Mouse (Mus musculus): ENCODE measurements around the gene 1810009J06Rik. TPM values are rescaled to one million over a fixed set of nuclear protein-coding genes. Genes with fewer than 3 reads are reported as not detected.
"Not testable (repeated sequence)": the region's sequence is repeated elsewhere in the genome, so short reads cannot be mapped to it uniquely, and the experiment has no call there.

1810009J06Rik gene
- polyA plus RNA-seq (2016; fragmentation: Nextera tagmentation; extraction: Ambion mirVana): not detected in 2 replicates

DNA sequence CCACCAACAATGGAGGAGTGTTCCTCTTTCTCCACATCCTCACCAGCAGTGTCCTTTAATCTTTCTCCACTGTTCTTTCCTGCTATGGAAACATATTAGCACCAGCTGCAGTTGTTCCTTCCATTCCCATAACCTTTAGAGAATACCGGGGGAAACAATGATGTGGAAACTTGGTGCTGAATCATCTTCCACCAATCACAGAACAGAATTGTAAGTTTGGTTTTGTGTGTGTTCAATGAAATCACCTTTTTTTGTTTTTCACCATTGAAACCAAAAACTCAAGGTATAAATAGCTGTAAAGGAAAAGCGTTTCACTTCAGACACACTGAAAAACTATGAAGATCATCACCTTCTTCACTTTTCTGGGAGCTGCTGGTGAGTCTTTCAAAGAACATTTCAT, at the start of gene 1810009J06Rik:
Gene 1810009J06Rik (plus strand): TSS at position 301 of the 400 bp plus-strand sequence.
- H3K4me3 ChIP-seq; H3K9me3 ChIP-seq; H3K27me3 ChIP-seq (ENCODE audit: poor library complexity, severe bottlenecking); H3K36me3 ChIP-seq (replicated peaks); H3K4me1 ChIP-seq; DNase-seq (ENCODE audit: extremely low spot score, low spot score); H3K27ac ChIP-seq: not testable (repeated sequence)
- WGBS: 93% methylated on average over 2 of the region's 2 CpGs

DNA sequence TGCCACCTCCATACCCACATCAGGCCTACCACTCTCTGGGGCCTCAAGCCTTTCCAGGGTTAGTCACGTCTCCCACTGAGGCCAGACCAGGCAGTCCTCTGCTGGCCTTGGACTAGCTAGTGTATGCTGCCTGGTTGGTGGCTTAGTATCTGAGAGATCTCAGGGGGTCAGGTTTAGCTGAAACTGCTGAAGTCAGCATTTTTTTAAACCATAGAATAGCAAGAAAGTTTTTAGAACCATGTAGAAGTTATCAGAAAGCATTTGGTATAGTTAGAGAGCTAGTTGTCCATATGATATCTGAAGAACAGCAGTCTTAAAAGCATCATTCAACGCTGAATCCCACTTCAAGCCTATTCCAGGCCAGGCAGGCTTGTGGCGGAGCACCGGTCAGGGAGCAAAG, 44.6 kb upstream of the 1810009J06Rik start:
- Histone ChIP-seq H3K4me3 (no peak overlapping the region), H3K36me3 (replicated peaks) (no peaks in the 10 kb centered on the region), H3K27me3 (ENCODE audit: poor library complexity, severe bottlenecking) (no peaks in the 10 kb centered on the region), H3K27ac (no peak overlapping the region), H3K9me3 (no peaks in the 10 kb centered on the region), H3K4me1 (no peaks in the 10 kb centered on the region)
- no peak for DNase-seq (ENCODE audit: extremely low spot score, low spot score)
- WGBS: 88% methylated on average over 4 of the region's 4 CpGs

DNA sequence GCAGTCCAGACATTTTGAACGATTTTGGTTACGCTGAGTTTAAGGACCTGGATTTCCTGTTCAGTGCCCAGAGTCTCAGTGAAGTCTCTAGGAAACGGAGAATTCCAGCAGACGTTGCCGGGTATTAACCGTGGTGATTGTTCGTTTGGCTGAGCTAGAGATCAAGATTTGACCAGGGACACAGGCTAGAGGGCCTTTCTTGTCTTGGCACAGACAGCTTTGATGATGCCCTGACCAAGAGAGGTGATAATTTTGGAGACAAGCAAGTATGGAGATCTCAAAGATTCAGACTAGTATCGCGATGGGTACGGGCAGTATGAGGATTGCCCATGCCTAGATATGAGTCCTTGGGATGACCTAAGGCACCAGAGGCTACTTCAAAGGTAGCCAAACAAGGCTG, 24.1 kb upstream of the 1810009J06Rik start, which contains the start of gene 1700074P13Rik:
Gene 1700074P13Rik (minus strand): TSS at position 101 of the 400 bp plus-strand sequence.
- no peaks in the 10 kb centered on the region for H3K27me3 ChIP-seq (ENCODE audit: poor library complexity, severe bottlenecking)
- H3K9me3 ChIP-seq: no peaks in the 10 kb centered on the region
- no peaks in the 10 kb centered on the region for H3K36me3 ChIP-seq (replicated peaks)
- no peak for DNase-seq (ENCODE audit: extremely low spot score, low spot score)
- 93% methylated on average over 10 of the region's 10 CpGs for WGBS
- H3K4me3 ChIP-seq: no peak within 1 kb of the TSS
- H3K27ac ChIP-seq: no peak within 1 kb of the TSS
- no peaks in the 10 kb centered on the region for H3K4me1 ChIP-seq

DNA sequence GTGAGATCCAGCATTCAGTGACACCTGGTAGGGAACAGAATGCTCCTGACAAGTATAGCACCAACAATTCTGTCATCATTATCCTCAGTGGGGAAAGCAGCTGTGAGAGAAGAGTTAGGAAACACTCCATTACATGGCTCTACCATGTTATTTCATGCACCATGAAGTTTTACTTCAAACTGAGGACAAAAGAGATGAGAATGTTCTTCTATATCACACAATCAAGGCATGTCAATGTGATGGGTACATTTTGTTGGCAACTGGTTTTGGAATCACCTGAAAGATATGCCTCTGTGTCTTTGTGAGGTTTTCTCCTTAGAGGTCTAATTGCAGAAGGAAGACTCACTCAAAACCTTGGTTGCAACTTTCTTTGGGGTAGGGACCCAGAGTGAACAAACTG, 12.8 kb upstream of the 1810009J06Rik start, which contains the start of gene Gm4744:
Gene Gm4744 (minus strand): TSS at position 101 of the 400 bp plus-strand sequence.
- Histone ChIP-seq H3K4me1 (no peaks in the 10 kb centered on the region), H3K27ac (no peak within 1 kb of the TSS), H3K36me3 (replicated peaks) (no peaks in the 10 kb centered on the region), H3K4me3 (no peak within 1 kb of the TSS), H3K9me3 (no peaks in the 10 kb centered on the region), H3K27me3 (ENCODE audit: poor library complexity, severe bottlenecking) (no peaks in the 10 kb centered on the region)
- no peak for DNase-seq (ENCODE audit: extremely low spot score, low spot score)

DNA sequence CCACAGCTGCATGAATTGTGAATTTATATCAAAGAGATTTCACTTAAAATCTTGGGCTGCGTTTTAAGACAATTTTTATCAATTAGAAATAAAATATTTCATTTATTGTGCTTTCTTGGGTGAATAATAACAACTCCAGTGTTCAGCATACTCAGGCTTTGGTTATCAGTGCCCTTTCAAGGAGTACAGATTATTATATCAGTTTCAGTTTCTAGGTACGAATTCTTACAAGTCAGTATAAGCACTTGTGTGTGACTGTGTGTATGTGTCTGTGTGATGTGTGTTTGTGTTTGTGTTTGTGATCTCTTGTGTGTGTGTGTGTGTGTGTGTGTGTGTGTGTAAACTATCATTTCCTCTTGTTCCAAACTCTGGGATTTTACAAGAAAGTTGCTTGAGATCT, 10.8 kb upstream of the 1810009J06Rik start:
- Histone ChIP-seq H3K4me3 (no peak overlapping the region), H3K9me3 (no peaks in the 10 kb centered on the region; the same call in 1 of the 2 replicates), H3K4me1 (no peaks in the 10 kb centered on the region), H3K36me3 (replicated peaks) (no peaks in the 10 kb centered on the region), H3K27me3 (ENCODE audit: poor library complexity, severe bottlenecking) (no peaks in the 10 kb centered on the region), H3K27ac (no peak overlapping the region)
- 70% methylated on average over 2 of the region's 2 CpGs for WGBS
- DNase-seq (ENCODE audit: extremely low spot score, low spot score): no peak

DNA sequence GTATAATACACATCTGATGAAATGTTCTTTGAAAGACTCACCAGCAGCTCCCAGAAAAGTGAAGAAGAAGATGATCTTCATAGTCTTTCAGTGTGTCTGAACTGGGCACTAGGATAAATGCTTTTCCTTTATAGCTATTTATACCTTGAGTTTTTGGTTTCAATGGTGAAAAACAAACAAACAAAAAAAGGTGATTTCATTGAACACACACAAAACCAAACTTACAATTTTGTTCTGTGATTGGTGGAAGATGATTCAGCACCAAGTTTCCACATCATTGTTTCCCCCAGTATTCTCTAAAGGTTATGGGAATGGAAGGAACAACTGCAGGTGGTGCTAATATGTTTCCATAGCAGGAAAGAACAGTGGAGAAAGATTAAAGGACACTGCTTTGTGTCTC, 34.8 kb downstream of the 1810009J06Rik start, which contains the start of gene Gm2663:
Gene Gm2663 (minus strand): TSS at position 101 of the 400 bp plus-strand sequence.
- not testable (repeated sequence) for H3K27me3 ChIP-seq (ENCODE audit: poor library complexity, severe bottlenecking); H3K9me3 ChIP-seq; H3K4me3 ChIP-seq; H3K4me1 ChIP-seq; DNase-seq (ENCODE audit: extremely low spot score, low spot score); H3K36me3 ChIP-seq (replicated peaks); H3K27ac ChIP-seq

DNA sequence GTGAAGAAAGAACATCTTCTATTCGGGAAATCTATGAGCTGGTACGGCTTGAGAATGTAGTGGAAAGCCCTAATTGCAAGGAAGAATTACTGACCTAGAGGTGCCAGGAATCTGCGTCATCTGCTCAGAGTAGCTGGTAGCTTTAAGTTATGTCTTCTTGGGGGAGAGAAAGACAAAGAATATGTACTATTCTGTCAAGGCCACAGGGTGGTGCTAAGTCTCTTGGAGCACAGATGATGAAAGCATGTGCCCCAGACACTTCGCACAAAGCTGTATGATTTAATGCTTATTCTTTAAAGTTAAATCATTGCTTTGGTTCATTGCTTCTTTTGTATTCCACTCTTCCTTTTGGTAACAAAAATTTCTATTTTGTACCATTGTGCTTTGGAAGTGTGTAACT, 50.5 kb downstream of the 1810009J06Rik start:
- no peak for DNase-seq (ENCODE audit: extremely low spot score, low spot score)
- Histone ChIP-seq H3K9me3 (no peaks in the 10 kb centered on the region), H3K27me3 (ENCODE audit: poor library complexity, severe bottlenecking) (no peaks in the 10 kb centered on the region), H3K27ac (no peak overlapping the region), H3K4me1 (no peaks in the 10 kb centered on the region), H3K36me3 (replicated peaks) (no peaks in the 10 kb centered on the region), H3K4me3 (no peak overlapping the region)
- WGBS: 80% methylated on average over 4 of the region's 4 CpGs

Other genes with a start within 250 kb of the 1810009J06Rik start
- gene Moxd2, start 77.3 kb upstream of the 1810009J06Rik start, polyA plus RNA-seq (2016; fragmentation: Nextera tagmentation; extraction: Ambion mirVana): not detected in 2 replicates
- gene Prss58, start 64.4 kb upstream of the 1810009J06Rik start, polyA plus RNA-seq (2016; fragmentation: Nextera tagmentation; extraction: Ambion mirVana): not detected in 2 replicates
- not detected in 2 replicates for gene 1700074P13Rik, start 24.2 kb upstream of the 1810009J06Rik start, polyA plus RNA-seq (2016; fragmentation: Nextera tagmentation; extraction: Ambion mirVana)
- not detected in 2 replicates for gene Gm4744, start 12.9 kb upstream of the 1810009J06Rik start, polyA plus RNA-seq (2016; fragmentation: Nextera tagmentation; extraction: Ambion mirVana)
- not detected in 2 replicates for gene Gm2663, start 34.7 kb downstream of the 1810009J06Rik start, polyA plus RNA-seq (2016; fragmentation: Nextera tagmentation; extraction: Ambion mirVana)
- not detected in 2 replicates for gene 2210010C04Rik, start 70.8 kb downstream of the 1810009J06Rik start, polyA plus RNA-seq (2016; fragmentation: Nextera tagmentation; extraction: Ambion mirVana)